Comparison of ENCODE assay signal across 8 mouse cellular contexts in genomic region chr4:43711821-43712220, GRCm38 (mm10). TPM values are rescaled to one million over a fixed set of nuclear protein-coding genes. Genes with fewer than 3 reads are reported as not detected.
DNase-seq lines count a peak whose midpoint lies in the region; TF ChIP-seq lines count a peak whose summit lies in the region.
"Had no signal": no experiment of that assay in that cellular context is flagged by ENCODE, and none has a peak within 500 bp of the region (broad histone marks: within the 10 kb centered on the region; RNA-seq: fewer than 3 reads in every experiment).

No protein-coding gene starts in this region.

- DNase-seq in CH12.LX (ENCODE audit: extremely low read depth) (peak; percentile 45), ZHBTc4 (ENCODE audit: low read depth, low spot score) (peak; percentile 76)
- DNase-seq in cerebellum, postnatal 4 days (ENCODE audit: low spot score in 2 of 2) = peak; percentile 76 to 87
- DNase-seq in heart, adult 2 months = peak; percentile 75 to 89
- DNase-seq in layer of hippocampus, adult 11-12 months (ENCODE audit: low spot score) = peak; percentile 87
- peak; percentile 91 for DNase-seq in lung, postnatal 14 days
- peak; percentile 93 for DNase-seq in right cerebral cortex, postnatal 4 days

- dilution Hi-C loops in CH12.LX (cut with MboI; ENCODE audit: extremely low pct_ligation_motif_present, extremely low pct_unique_long_range_greater_than_20kb, low sequenced_read_pairs) = no loop called here

- no peaks in the 10 kb centered on the region for H3K9me3 ChIP-seq in CH12.LX (replicated peaks; ENCODE audit: low read length)
- H3K9me3 ChIP-seq: limb, embryonic 12.5 days had no signal

- TF ChIP-seq POLR2A in CH12.LX (IDR thresholded peaks at IDR 0.05; ENCODE audit: low read depth, low read length) = no peak
- no peak for TF ChIP-seq POLR2A in heart, adult 2 months (IDR thresholded peaks at IDR 0.05; ENCODE audit: insufficient read depth, low read depth, low read length)

- H3K4me1 ChIP-seq in CH12.LX (ENCODE audit: control insufficient read depth in 1 of 2, insufficient read depth in 2 of 2) = no peaks in the 10 kb centered on the region
- H3K4me1 ChIP-seq in heart, adult 2 months (ENCODE audit: control insufficient read depth, insufficient read depth, low read length) = no peaks in the 10 kb centered on the region; the same call in 1 of the 2 replicates
- H3K4me1 ChIP-seq: limb, embryonic 12.5 days had no signal

- 3% methylated on average over 2 of the region's 2 CpGs for WGBS in heart, adult 2 months

- in situ Hi-C loops in CH12.LX (cut with MboI; ENCODE audit: low pct_ligation_motif_present, low pct_unique_long_range_greater_than_20kb, low sequenced_read_pairs) = loop anchor here (10.0 kb wide), 1 partner anchor 87 kb away; no protein-coding TSS in a partner anchor

- no peak overlapping the region for H3K4me3 ChIP-seq in CH12.LX (replicated peaks in 1 of 3; ENCODE audit: low read depth in 2 of 3, low read length in 2 of 3, poor library complexity in 1 of 3)
- H3K4me3 ChIP-seq in heart, adult 2 months = no peak overlapping the region
- H3K4me3 ChIP-seq: limb, embryonic 12.5 days had no signal

- no peak for TF ChIP-seq EP300 in CH12.LX (IDR thresholded peaks at IDR 0.05; ENCODE audit: low read length)
- no peak for TF ChIP-seq EP300 in heart, adult 2 months (IDR thresholded peaks at IDR 0.05; ENCODE audit: insufficient read depth, low read depth, low read length)

- intact Hi-C loops in heart, adult 2 months (cut with DNase I) = loop anchor here (1.0 to 5.0 kb wide), 3 partner anchors 40 to 280 kb away; no protein-coding TSS in a partner anchor

- TF ChIP-seq RAD21 in CH12.LX (IDR thresholded peaks at IDR 0.05; ENCODE audit: low read depth, low read length) = peak; percentile 67

- H3K4me2 ChIP-seq in CH12.LX (ENCODE audit: insufficient read depth, low read depth, poor library complexity, severe bottlenecking) = no peak overlapping the region
- H3K4me2 ChIP-seq: limb, embryonic 12.5 days had no signal

- H3K9ac ChIP-seq in CH12.LX (ENCODE audit: insufficient read depth, low read depth) = no peak overlapping the region
- no peak overlapping the region for H3K9ac ChIP-seq in heart, adult 2 months (ENCODE audit: low read depth, low read length)
- H3K9ac ChIP-seq: limb, embryonic 12.5 days had no signal

- TF ChIP-seq CTCF in CH12.LX (conservative IDR thresholded peaks at IDR 0.05 in 1 of 2, IDR thresholded peaks at IDR 0.05 in 1 of 2; ENCODE audit: low read depth in 2 of 2, low read length in 2 of 2) = peak; percentile 77 to 93
- peak; percentile 96 for TF ChIP-seq CTCF in heart, adult 2 months (IDR thresholded peaks at IDR 0.05)

- H3K79me2 ChIP-seq in CH12.LX (replicated peaks; ENCODE audit: control insufficient read depth, extremely low read depth, insufficient read depth, poor library complexity, severe bottlenecking) = no peaks in the 10 kb centered on the region
- no peaks in the 10 kb centered on the region for H3K79me2 ChIP-seq in heart, adult 2 months (replicated peaks; ENCODE audit: control insufficient read depth, insufficient read depth, low read length)

- H3K36me3 ChIP-seq in CH12.LX (replicated peaks in 1 of 2; ENCODE audit: control insufficient read depth in 1 of 2, insufficient read depth in 1 of 2, low read length in 1 of 2) = no peaks in the 10 kb centered on the region
- H3K36me3 ChIP-seq in heart, adult 2 months (ENCODE audit: control insufficient read depth, insufficient read depth, low read length) = no peaks in the 10 kb centered on the region
- H3K36me3 ChIP-seq: limb, embryonic 12.5 days had no signal

- peaks cover 87% of the 10 kb centered on the region for H3K27me3 ChIP-seq in CH12.LX (replicated peaks)
- H3K27me3 ChIP-seq in heart, adult 2 months (ENCODE audit: control insufficient read depth, insufficient read depth, low read length) = no peaks in the 10 kb centered on the region

- H3K27ac ChIP-seq in CH12.LX (ENCODE audit: insufficient read depth, low read depth) = no peak overlapping the region
- H3K27ac ChIP-seq in heart, adult 2 months = no peak overlapping the region
- H3K27ac ChIP-seq: limb, embryonic 12.5 days had no signal

TF ChIP-seq in CH12.LX, 34 proteins besides CTCF, POLR2A, EP300 and RAD21:
- TF ChIP-seq MAFK (IDR thresholded peaks at IDR 0.05; ENCODE audit: insufficient replicate concordance, low read length) (no peak), CHD1 (IDR thresholded peaks at IDR 0.05; ENCODE audit: low read depth, low read length) (no peak), USF1 (IDR thresholded peaks at IDR 0.05; ENCODE audit: low read depth, low read length) (no peak), E2F4 (IDR thresholded peaks at IDR 0.05; ENCODE audit: insufficient replicate concordance, low read depth, low read length) (no peak), CHD2 (IDR thresholded peaks at IDR 0.05; ENCODE audit: low read length) (no peak), ZNF384 (IDR thresholded peaks at IDR 0.05; ENCODE audit: low read depth, low read length) (no peak), MEF2A (IDR thresholded peaks at IDR 0.05; ENCODE audit: borderline replicate concordance, low read depth, low read length) (peak; percentile 65; the same call in 1 of the 2 replicates), SMC3 (IDR thresholded peaks at IDR 0.05; ENCODE audit: low read depth, low read length) (peak; percentile 96), ZC3H11A (IDR thresholded peaks at IDR 0.05; ENCODE audit: low read depth, low read length) (peak; percentile 53), PAX5 (IDR thresholded peaks at IDR 0.05; ENCODE audit: low read length) (no peak), SIN3A (IDR thresholded peaks at IDR 0.05; ENCODE audit: low read length) (no peak), GABPA (IDR thresholded peaks at IDR 0.05; ENCODE audit: insufficient replicate concordance, low read depth, low read length) (no peak)

RNA-seq across cellular contexts. Expression of gene Olfr71, which starts 1.8 kb away (rescaled TPM):
- total RNA-seq in CH12.LX (2012; rRNA removed) (not detected in 2 replicates), CH12.LX (2014; rRNA removed) (not detected in 2 replicates)
- polyA plus RNA-seq in CH12.LX (2012; ENCODE audit: insufficient read length, low read depth) = not detected in 2 replicates
- total RNA-seq in heart, adult 2 months (2021) = not detected
- not detected in 2 replicates for polyA plus RNA-seq in heart, adult 2 months (2012; rRNA removed)
- polyA plus RNA-seq: limb, embryonic 12.5 days had no signal

RNA-seq across cellular contexts. Expression of gene Olfr70, which starts 11.2 kb away (rescaled TPM):
- total RNA-seq in CH12.LX (2012; rRNA removed) = not detected in 2 replicates
- total RNA-seq in CH12.LX (2014; rRNA removed) = not detected in 2 replicates
- polyA plus RNA-seq in CH12.LX (2012; ENCODE audit: insufficient read length, low read depth) = not detected in 2 replicates
- total RNA-seq in heart, adult 2 months (2021) = not detected
- polyA plus RNA-seq in heart, adult 2 months (2012; rRNA removed) = not detected in 2 replicates

RNA-seq across cellular contexts. Expression of gene Hrct1, which starts 15.2 kb away (rescaled TPM):
- not detected in 2 replicates for total RNA-seq in CH12.LX (2012; rRNA removed)
- total RNA-seq in CH12.LX (2014; rRNA removed) = not detected in 2 replicates
- polyA plus RNA-seq in CH12.LX (2012; ENCODE audit: insufficient read length, low read depth) = not detected in 2 replicates
- total RNA-seq in heart, adult 2 months (2021) = 1 to 10 TPM; 4.0 to 4.7 TPM
- polyA plus RNA-seq in heart, adult 2 months (2012; rRNA removed) = 8.8 and 10.7 TPM in 2 replicates

RNA-seq across cellular contexts. Expression of gene Spaar, which starts 18.0 kb away (rescaled TPM):
- not detected in 2 replicates for total RNA-seq in CH12.LX (2012; rRNA removed)
- total RNA-seq in CH12.LX (2014; rRNA removed) = not detected in 2 replicates
- polyA plus RNA-seq in CH12.LX (2012; ENCODE audit: insufficient read length, low read depth) = not detected in 2 replicates
- 1 to 10 TPM; 4.4 to 4.8 TPM for total RNA-seq in heart, adult 2 months (2021)
- polyA plus RNA-seq in heart, adult 2 months (2012; rRNA removed) = 5.2 and 7.8 TPM in 2 replicates

RNA-seq across cellular contexts. Expression of gene Fam221b, which starts 42.9 kb away (rescaled TPM):
- total RNA-seq in CH12.LX (2012; rRNA removed) (5.1 and 6.3 TPM in 2 replicates), CH12.LX (2014; rRNA removed) (not detected in 2 replicates)
- polyA plus RNA-seq in CH12.LX (2012; ENCODE audit: insufficient read length, low read depth) = 0.07 and 0.12 TPM in 2 replicates
- total RNA-seq in heart, adult 2 months (2021) = under 1 TPM; 0.16 to 0.43 TPM
- polyA plus RNA-seq in heart, adult 2 months (2012; rRNA removed) = 0.18 and 0.35 TPM in 2 replicates

Comparison
In these comparisons a context has a peak if more than half of its experiments do, and no peak if none do; other contexts are left out.
1. RNA of gene Hrct1, which starts 15.2 kb away (total RNA-seq): 4.0 to 4.7 TPM in heart, adult 2 months; not detected in CH12.LX; every median in the first group is over 4 times any median in the second.
2. Peak in every context shown above with its lines, with median percentiles within 50 percentile points of each other: DNase-seq.